Mouse (Mus musculus) cerebellum, postnatal 36 days (tissue): ENCODE measurements around the gene Chmp3.

Experiments
- DNase-seq, 2 experiments: peaks; one replicate each; pipeline ENCODE4 v3.0.0; 2021 to 2022; ENCODE audit warnings: mixed read lengths in 2 of 2

Gene Chmp3

DNA sequence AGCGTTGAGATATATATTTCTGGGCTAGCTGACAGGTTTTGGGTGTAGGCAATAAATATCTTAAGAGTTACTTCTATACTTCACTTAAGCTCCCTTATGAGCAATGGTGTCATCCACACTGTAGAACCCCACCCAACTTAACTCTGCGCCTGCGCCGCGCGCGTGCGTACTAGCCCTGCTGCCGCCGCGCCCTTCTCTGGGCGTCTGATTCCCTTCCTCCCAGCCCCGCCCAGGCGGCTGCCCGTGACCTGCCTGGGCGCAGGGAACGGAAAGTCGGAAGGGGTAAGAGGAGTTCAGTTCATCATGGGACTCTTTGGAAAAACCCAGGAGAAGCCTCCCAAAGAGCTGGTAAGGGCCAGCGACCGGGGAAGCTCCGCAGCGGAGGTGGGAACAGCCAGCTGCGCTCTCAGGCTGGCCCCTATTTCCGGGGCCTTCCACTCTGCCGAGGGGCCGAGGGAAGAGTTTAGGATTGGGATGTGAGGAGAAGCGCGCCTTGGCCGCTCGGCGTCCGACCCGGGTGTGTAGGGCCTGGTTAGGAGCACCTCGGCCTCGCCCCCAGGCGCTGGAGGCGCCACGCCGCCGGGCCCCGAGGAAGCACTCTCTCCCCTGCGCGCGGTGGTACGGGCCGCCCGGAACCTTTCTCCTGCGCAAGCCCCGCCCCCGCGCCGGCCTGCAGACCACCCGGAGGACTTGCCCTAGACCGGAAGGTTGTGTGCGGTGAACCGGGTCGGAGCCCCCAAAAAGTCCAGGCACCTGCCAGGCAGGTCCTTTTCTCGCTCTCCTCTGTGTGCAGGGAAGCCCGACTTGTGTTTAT is at the start of gene Chmp3:
Gene Chmp3, plus strand, starts transcription at position 112 of the 814 bp plus-strand sequence.
- DNase-seq: peak; percentile 95 to 96

DNA sequence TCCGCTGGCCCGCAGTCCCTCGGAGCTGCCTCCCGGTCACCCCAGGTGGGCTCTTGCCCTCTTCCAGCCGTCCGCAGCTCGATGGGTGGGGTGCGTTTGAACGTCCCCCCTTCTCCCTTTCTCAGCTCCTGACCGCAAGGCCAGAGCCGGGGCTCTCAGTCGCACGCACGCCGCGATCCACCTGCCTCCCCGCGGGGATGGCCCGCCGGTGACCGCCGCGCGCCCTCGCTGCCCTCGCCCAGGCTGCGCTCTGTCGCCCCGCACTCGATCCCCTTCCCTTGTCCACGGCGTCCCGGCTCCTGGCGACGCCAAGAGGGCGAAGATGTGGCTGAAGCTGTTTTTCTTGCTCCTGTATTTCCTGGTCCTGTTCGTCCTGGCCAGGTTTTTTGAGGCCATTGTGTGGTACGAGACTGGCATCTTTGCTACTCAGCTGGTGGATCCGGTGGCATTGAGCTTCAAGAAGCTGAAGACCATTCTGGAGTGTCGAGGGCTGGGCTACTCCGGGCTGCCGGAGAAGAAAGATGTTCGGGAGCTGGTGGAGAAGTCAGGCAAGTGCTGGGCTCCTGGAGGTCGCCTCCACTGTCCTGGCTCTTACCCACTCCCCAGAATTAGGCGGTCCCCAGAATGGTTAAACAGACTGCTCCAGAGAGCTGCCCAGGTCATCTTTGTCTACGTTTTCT is 49.1 kb upstream of the Chmp3 start:
- DNase-seq: peak; percentile 65 to 71

- DNase-seq: no peak
These were observed 43.0 kb upstream of the Chmp3 start for GRCm38 (mm10) chr6:71500575-71500974.

GRCm38 (mm10) chr6:71503001-71503400 is 40.6 kb upstream of the Chmp3 start:
- no peak for DNase-seq

GRCm38 (mm10) chr6:71503670-71504069 is 39.9 kb upstream of the Chmp3 start:
- no peak for DNase-seq

DNA sequence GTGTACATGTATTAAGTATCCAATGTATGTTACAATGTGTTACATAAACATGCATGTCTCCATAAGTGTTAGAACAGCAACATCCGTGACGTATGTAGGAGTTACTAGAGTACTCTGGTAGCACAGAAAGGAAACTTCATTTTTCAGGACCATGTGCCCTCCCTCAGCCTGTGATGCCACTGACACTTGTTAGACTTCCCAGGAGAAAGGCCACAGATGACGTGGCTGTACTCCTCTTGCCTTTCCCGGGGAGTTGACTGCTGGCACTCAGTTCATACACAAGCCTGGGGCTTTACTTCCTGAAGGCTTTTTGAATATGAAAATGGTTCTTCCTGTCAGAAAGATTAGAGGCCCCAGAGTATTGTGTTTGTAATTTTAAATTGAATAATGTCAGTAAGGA is 39.5 kb upstream of the Chmp3 start:
- DNase-seq: no peak

DNA sequence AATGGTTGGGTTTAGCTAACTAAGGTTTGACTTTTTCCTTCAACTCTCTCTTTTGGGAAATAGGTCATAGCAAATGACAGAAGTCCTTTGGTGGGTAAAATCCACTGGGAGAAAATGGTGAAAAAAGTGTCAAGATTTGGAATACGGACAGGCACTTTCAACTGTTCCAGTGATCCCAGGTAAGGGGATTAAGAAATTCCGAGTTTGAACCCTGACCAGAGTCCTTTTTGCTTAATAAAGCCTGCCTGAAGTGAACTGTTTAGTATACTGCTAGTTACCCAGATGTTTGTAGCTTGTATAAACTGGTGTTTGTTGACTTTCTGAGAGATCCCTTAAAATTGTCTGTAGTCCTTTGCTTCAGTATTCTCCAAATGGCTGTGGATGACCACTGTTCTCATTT is 37.9 kb upstream of the Chmp3 start:
- no peak for DNase-seq

- peak; percentile 45 to 51 for DNase-seq
These were observed 24.1 kb upstream of the Chmp3 start for GRCm38 (mm10) chr6:71519476-71519875.

DNA sequence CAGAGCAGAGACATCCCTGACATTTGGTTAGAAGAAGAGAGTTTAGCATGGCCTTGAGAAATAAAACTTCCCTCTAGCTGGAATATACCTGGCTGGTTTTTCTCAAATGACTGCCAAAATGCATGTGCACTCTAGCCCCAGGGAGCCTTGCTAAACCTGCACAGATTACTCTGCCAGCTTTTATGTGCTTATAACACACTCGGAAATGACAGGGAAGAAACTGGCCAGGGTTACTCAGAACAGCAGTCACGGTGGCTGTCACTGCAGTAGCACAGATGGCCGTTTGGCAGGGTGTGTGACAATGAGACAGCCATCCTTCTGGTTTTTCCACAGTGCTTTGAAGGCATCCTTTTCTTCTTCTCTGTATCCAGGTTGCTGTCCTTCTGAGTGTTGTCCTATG is 18.0 kb upstream of the Chmp3 start:
- DNase-seq: peak; percentile 88 to 93

DNA sequence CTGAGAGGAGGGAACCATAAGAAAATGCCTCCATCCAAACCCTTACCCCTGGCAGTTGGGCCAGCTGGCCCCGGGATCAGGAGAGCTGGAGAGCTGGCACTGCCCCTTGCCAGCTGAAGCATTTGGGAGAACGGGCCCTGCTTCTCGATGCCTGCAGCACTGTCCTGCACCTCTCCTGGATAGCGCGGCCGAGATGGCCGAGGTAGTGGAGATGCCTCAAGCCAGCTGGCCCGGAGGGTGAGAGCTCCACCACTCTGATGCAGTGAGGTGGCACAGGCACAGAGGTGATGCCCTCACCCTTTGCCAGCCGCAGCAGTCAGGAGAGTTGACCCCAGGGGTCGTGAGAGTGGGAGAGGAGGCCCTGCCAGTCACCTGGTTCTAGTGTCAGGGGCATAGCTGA is 16.5 kb upstream of the Chmp3 start:
- peak; percentile 57 to 62 for DNase-seq

GRCm38 (mm10) chr6:71527826-71528225 is 15.8 kb upstream of the Chmp3 start:
- peak in 1 of 2 experiments; percentile 32 for DNase-seq

- peak; percentile 53 to 64 for DNase-seq
These were observed 13.4 kb upstream of the Chmp3 start for GRCm38 (mm10) chr6:71530176-71530575.

DNA sequence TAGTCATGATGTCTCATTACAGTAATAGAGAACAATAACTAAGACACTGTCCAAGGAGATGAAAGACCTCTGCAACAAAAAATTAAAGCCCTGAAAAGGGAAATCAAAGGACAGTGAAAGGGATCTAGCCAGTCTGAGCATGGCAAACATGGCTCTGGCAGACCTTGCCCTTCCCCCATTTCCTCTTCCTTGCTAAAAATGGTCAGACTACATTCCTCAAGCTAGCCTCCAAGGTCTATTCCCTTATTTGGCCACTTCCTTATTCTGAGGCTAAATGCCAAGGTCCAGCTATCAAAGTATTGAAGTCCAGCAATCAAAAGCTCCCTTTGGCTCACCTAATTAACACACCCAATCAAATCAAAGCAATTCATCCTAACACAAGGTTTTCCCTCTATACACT is 6.3 kb upstream of the Chmp3 start:
- DNase-seq: no peak

DNA sequence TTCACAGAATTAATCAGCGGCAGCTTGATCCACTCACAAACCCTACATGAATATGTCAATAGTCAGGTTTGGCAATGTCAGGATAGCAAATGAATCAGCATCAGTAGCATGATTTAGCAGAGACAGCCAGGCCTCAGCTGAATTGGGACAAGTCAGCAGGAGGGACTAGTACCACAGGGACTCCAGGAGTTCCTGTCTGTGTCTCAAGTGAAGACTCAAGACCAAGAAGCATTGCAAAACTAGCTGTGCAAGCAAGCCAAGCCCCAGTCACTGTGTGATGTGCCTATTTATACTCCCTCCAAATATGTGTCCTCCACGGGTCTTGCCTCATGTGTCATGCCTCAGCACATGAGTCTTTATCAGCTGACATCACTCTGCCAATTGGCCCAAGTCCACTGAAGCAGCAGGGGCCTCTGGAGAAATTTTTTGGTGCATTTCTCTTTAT is 11.9 kb downstream of the Chmp3 start:
- peak in 1 of 2 experiments; percentile 19 for DNase-seq

- no peak for DNase-seq
These were observed 13.2 kb downstream of the Chmp3 start for GRCm38 (mm10) chr6:71556826-71557225.

GRCm38 (mm10) chr6:71568616-71569015 is 25.0 kb downstream of the Chmp3 start:
- DNase-seq: no peak

GRCm38 (mm10) chr6:71569025-71569424 is 25.4 kb downstream of the Chmp3 start:
- no peak for DNase-seq

DNA sequence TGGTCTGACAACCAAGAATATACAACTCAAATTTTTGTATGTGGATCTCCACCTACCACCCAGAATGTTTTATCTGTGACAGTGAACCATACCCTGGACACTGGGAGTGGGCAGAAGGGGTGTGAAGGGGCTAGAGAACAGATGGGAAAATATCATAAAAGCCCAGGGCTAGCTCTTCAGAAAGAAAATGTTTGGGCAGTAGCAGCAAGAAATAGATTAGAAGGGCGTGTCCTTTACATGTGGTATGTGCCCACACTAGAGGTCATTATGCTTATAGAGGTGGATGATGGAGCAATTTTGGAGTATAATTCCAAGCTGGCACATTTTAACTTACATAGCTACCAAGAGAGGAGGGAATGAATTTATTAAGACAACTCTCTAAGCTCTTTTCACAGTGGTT is 31.8 kb downstream of the Chmp3 start:
- no peak for DNase-seq

GRCm38 (mm10) chr6:71579478-71579877 is 35.9 kb downstream of the Chmp3 start:
- no peak for DNase-seq

DNA sequence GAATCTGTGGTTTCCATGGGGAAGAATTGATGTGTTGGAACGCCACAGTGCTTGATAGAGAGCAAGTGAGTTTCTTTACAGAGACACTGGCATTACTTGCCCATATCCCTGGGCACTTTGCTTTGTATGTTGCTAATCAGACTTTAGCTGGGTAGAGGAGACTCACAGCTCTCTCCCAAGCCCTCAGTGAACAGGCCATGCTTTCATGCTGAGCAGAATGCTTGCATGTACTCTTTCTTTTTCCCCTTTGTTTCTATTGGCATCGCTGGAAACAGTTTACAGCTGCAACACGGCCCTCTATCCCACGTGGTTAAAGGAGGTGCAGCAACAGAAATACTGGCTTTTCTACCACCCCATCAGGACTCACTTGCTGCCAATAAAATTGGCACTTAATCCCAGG is 39.6 kb downstream of the Chmp3 start:
- no peak for DNase-seq

- no peak for DNase-seq
These were observed 45.8 kb downstream of the Chmp3 start for GRCm38 (mm10) chr6:71589401-71589800.

GRCm38 (mm10) chr6:71590154-71590553 is 46.6 kb downstream of the Chmp3 start:
- DNase-seq: no peak

DNA sequence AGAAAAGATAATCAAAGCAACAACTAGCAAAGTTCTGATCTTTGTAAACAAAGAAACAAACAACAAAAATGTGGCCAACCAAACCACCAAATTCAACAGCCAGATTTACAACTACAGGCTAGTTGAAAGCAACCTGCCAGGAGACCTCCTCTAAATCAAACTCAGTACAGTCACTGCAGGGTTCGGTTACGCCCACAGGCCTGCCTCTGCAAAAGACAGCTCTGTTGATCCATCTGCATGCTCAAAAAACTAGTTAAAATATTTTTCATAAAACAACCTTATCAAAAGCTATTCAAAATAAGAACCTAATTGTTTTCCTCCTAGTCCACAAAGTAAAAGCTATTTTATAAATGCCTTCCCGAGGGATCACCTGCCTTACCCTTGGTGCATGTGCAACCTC is 64.2 kb downstream of the Chmp3 start:
- no peak for DNase-seq

DNA sequence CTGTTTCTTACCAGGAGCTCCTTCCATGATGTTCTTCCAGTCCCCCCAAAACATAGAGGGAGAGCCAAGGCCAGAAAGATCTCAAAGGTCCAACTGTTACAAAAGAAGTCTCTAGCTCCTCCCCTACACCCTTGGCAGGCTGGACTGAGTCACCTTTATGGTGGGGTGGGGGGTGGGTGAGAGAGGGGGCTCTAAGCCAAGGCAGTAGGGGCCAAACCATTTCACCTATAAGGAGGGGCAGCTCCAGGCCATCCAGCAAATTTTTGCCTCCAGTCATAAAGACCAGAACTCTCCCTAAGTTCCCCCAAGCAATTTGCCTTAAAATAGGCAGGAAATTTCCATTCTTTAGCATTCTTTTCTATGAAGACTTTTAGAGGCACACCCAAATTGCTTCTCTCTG is 65.4 kb downstream of the Chmp3 start:
- no peak for DNase-seq
